Mouse (Mus musculus) liver (tissue): Measurements from ENCODE around the gene Plagl1.

Experiments
- DNase-seq: peaks from one replicate; pipeline ENCODE4 v3.0.0-alpha.2; 2020; ENCODE audit warnings: mixed read lengths

Gene Plagl1

GRCm38 (mm10) chr10:13090596-13091424 lies 30.5 kb downstream of the Plagl1 start:
- peak; percentile 66 for DNase-seq

- no peak for DNase-seq
Observed at GRCm38 (mm10) chr10:13092996-13093395, 32.7 kb downstream of the Plagl1 start.

- no peak for DNase-seq
Observed at GRCm38 (mm10) chr10:13098895-13099294, 38.6 kb downstream of the Plagl1 start.

- no peak for DNase-seq
Observed at GRCm38 (mm10) chr10:13100061-13100648, 39.9 kb downstream of the Plagl1 start.

- DNase-seq, result no peak
Observed at GRCm38 (mm10) chr10:13102360-13102759, 42.1 kb downstream of the Plagl1 start.

GRCm38 (mm10) chr10:13103838-13104237 lies 43.5 kb downstream of the Plagl1 start:
- no peak for DNase-seq

GRCm38 (mm10) chr10:13106909-13107624 lies 46.8 kb downstream of the Plagl1 start:
- no peak for DNase-seq

- no peak for DNase-seq
Observed at GRCm38 (mm10) chr10:13108021-13108548, 47.8 kb downstream of the Plagl1 start.

- DNase-seq, result no peak
Observed at GRCm38 (mm10) chr10:13108847-13109246, 48.5 kb downstream of the Plagl1 start.

GRCm38 (mm10) chr10:13109781-13110180 lies 49.5 kb downstream of the Plagl1 start:
- DNase-seq, result no peak

GRCm38 (mm10) chr10:13112849-13113248 lies 52.5 kb downstream of the Plagl1 start:
- DNase-seq, result no peak

- no peak for DNase-seq
Observed at GRCm38 (mm10) chr10:13113641-13114040, 53.3 kb downstream of the Plagl1 start.

GRCm38 (mm10) chr10:13115030-13115429 lies 54.7 kb downstream of the Plagl1 start:
- DNase-seq, result no peak

- no peak for DNase-seq
Observed at GRCm38 (mm10) chr10:13116706-13117665, 56.7 kb downstream of the Plagl1 start.

GRCm38 (mm10) chr10:13118024-13118769 lies 57.9 kb downstream of the Plagl1 start:
- DNase-seq, result no peak

- DNase-seq, result no peak
Observed at GRCm38 (mm10) chr10:13118770-13119102, 58.4 kb downstream of the Plagl1 start.

- DNase-seq, result no peak
Observed at GRCm38 (mm10) chr10:13119300-13119699, 59.0 kb downstream of the Plagl1 start.

- DNase-seq, result no peak
Observed at GRCm38 (mm10) chr10:13125811-13126210, 65.5 kb downstream of the Plagl1 start.

- DNase-seq, result no peak
Observed at GRCm38 (mm10) chr10:13127335-13127734, 67.0 kb downstream of the Plagl1 start.

GRCm38 (mm10) chr10:13127946-13128345 lies 67.6 kb downstream of the Plagl1 start:
- no peak for DNase-seq

- no peak for DNase-seq
Observed at GRCm38 (mm10) chr10:13133850-13134249, 73.5 kb downstream of the Plagl1 start.

- no peak for DNase-seq
Observed at GRCm38 (mm10) chr10:13135276-13135675, 75.0 kb downstream of the Plagl1 start.
